Mouse (Mus musculus) stomach, embryonic 15.5 days (tissue): ENCODE data around the gene Tnfrsf11a. TPM values are rescaled to one million over a fixed set of nuclear protein-coding genes. Genes with fewer than 3 reads are reported as not detected.
"Not testable (repeated sequence)": the region's sequence is repeated elsewhere in the genome, so short reads cannot be mapped to it uniquely, and the experiment has no call there.

ENCODE experiments used
- ATAC-seq: fragments of 200-750 bp; cut with Nextera tagmentation; 2 replicates; pipeline ENCODE4 v1.8.0; 2017; ENCODE audit warnings: low read depth, moderate number of reproducible peaks, moderate TSS enrichment; ENCODE audit not compliant: insufficient read depth, low FRiP score
- H3K27ac ChIP-seq: fragments of 300-500 bp; sonication (generic); 2 replicates; pipeline ENCODE4 v1.5.1; 2015; ENCODE audit warnings: mild to moderate bottlenecking, inconsistent platforms
- H3K27me3 ChIP-seq: fragments of 300-500 bp; sonication (generic); replicated peaks from 2 replicates; pipeline ENCODE4 v1.6.1; 2015; ENCODE audit warnings: inconsistent platforms
- H3K36me3 ChIP-seq: fragments of 300-500 bp; sonication (generic); 2 replicates; pipeline ENCODE4 v1.6.1; 2015; ENCODE audit warnings: inconsistent platforms
- H3K4me1 ChIP-seq: fragments of 300-500 bp; sonication (generic); 2 replicates; pipeline ENCODE4 v1.6.1; 2015; ENCODE audit warnings: inconsistent platforms
- H3K4me2 ChIP-seq: fragments of 300-500 bp; sonication (generic); 2 replicates; pipeline ENCODE4 v1.6.1; 2015; ENCODE audit warnings: mild to moderate bottlenecking, inconsistent platforms
- H3K4me3 ChIP-seq: fragments of 300-500 bp; sonication (generic); replicated peaks from 2 replicates; pipeline ENCODE4 v1.5.1; 2015; ENCODE audit warnings: inconsistent platforms
- H3K9ac ChIP-seq: fragments of 300-500 bp; sonication (generic); 2 replicates; pipeline ENCODE4 v1.6.1; 2015; ENCODE audit warnings: inconsistent platforms
- H3K9me3 ChIP-seq: fragments of 300-500 bp; sonication (generic); 2 replicates; pipeline ENCODE4 v1.6.1; 2016; ENCODE audit warnings: inconsistent platforms
- WGBS: fragments of 180-500 bp; shearing (Covaris S2); methylation state at CpG from one replicate; pipeline ENCODE4 v1.1.7; 2015; 5-methylcytosine and 5-hydroxymethylcytosine counted together
- polyA plus RNA-seq: library from polyadenylated mRNA; unstranded; fragments of >200 nt; fragmentation: Nextera tagmentation; extraction: Ambion mirVana; gene quantifications from 2 replicates; pipeline ENCODE4 v1.2.1, GENCODE M21; 2015

The Tnfrsf11a gene
- polyA plus RNA-seq, 1 experiment from 2014 or later = 4.1 TPM

GRCm38 (mm10) chr1:105759422-105760165 lies 20.9 kb upstream of the Tnfrsf11a start:
- Histone ChIP-seq H3K27me3 (no peaks in the 10 kb centered on the region), H3K9ac (no peak overlapping the region), H3K4me3 (no peak overlapping the region), H3K36me3 (no peaks in the 10 kb centered on the region), H3K4me1 (no peaks in the 10 kb centered on the region), H3K27ac (no peak overlapping the region), H3K9me3 (no peaks in the 10 kb centered on the region; the same call in 1 of the 2 replicates), H3K4me2 (no peak overlapping the region)
- ATAC-seq = no peak
- 65% methylated on average over 3 of the region's 3 CpGs for WGBS

DNA sequence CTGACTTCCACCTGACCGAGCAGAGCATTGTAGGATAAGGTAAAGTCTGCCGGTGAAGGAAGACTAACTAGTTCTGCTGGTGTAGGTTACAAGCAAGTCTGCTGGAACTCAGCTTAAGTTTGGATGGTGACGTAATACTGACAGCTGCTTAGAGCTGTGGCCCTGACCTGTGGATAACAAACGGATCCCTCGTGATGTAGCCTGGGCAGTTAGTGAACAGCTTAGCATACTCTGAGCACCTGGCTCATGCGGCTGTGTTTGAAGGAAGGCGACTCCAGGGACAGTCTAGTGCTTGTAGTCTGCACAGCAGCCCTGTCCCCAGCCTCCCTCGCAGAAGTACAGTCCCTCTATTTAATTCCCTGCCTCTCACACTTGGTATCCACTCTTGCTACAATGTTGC lies 14.9 kb upstream of the Tnfrsf11a start:
- no peaks in the 10 kb centered on the region for H3K36me3 ChIP-seq
- no peak overlapping the region for H3K4me3 ChIP-seq
- no peaks in the 10 kb centered on the region; the same call in 1 of the 2 replicates for H3K9me3 ChIP-seq
- no peak overlapping the region for H3K27ac ChIP-seq
- no peak overlapping the region for H3K4me2 ChIP-seq
- no peaks in the 10 kb centered on the region for H3K4me1 ChIP-seq
- no peak overlapping the region for H3K9ac ChIP-seq
- H3K27me3 ChIP-seq = no peaks in the 10 kb centered on the region
- WGBS = 63% methylated on average over 8 of the region's 8 CpGs
- no peak for ATAC-seq

DNA sequence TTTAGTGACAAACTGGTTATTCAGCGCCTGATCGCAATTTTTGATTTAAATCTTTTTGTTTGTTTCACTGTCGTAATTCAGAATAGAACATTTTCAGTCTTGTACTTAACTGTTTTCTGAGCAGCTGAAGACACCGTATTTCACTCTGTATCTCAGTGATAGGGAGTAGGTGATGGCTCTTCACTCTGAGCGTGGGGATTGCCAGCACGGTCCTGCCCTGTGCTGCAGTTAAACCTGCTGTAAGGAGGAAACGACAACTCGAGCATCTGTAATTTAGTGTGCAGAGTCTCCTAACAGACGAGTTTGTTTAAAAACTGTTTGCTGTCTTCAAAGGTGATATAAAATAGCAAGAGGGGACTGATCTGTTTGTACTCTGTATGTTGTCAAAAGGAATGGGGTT lies 14.4 kb upstream of the Tnfrsf11a start:
- H3K4me2 ChIP-seq, H3K4me3 ChIP-seq, H3K9ac ChIP-seq, H3K36me3 ChIP-seq, H3K4me1 ChIP-seq, H3K27me3 ChIP-seq, H3K27ac ChIP-seq, ATAC-seq, H3K9me3 ChIP-seq: not testable (repeated sequence)
- 71% methylated on average over 9 of the region's 9 CpGs for WGBS

GRCm38 (mm10) chr1:105768397-105768796 lies 12.1 kb upstream of the Tnfrsf11a start:
- no peak overlapping the region for H3K27ac ChIP-seq
- 90% methylated on average over 2 of the region's 2 CpGs for WGBS
- H3K27me3 ChIP-seq = no peaks in the 10 kb centered on the region
- H3K36me3 ChIP-seq = no peaks in the 10 kb centered on the region
- H3K9me3 ChIP-seq = no peaks in the 10 kb centered on the region; the same call in 1 of the 2 replicates
- H3K4me1 ChIP-seq = no peaks in the 10 kb centered on the region
- H3K4me2 ChIP-seq = no peak overlapping the region
- no peak overlapping the region for H3K4me3 ChIP-seq
- no peak overlapping the region for H3K9ac ChIP-seq
- no peak for ATAC-seq

DNA sequence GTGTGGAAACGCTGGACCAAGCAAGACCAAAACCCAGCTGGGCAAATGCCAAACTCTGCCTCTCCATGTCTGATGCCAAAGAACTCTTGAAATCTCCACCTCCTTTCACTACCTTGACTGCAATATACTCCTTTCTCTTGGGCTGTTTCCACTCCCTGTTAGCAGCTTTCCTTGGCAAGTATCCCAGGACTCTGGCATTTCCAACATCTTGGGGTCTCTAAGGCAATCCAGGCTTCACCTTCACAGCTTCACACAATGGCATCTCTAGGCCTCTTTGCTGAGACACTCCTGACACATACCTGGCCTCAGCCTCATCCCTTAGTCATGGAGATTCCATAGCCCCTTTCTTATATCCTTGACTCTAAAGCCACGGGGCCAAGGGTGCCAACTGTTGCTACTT lies 9.8 kb upstream of the Tnfrsf11a start:
- Histone ChIP-seq H3K4me3 (no peak overlapping the region), H3K4me1 (no peaks in the 10 kb centered on the region), H3K9ac (no peak overlapping the region), H3K36me3 (no peaks in the 10 kb centered on the region), H3K4me2 (no peak overlapping the region), H3K27me3 (no peaks in the 10 kb centered on the region), H3K27ac (no peak overlapping the region), H3K9me3 (no peaks in the 10 kb centered on the region)
- no peak for ATAC-seq
- 82% methylated on average over 2 of the region's 2 CpGs for whole genome bisulfite sequencing

DNA sequence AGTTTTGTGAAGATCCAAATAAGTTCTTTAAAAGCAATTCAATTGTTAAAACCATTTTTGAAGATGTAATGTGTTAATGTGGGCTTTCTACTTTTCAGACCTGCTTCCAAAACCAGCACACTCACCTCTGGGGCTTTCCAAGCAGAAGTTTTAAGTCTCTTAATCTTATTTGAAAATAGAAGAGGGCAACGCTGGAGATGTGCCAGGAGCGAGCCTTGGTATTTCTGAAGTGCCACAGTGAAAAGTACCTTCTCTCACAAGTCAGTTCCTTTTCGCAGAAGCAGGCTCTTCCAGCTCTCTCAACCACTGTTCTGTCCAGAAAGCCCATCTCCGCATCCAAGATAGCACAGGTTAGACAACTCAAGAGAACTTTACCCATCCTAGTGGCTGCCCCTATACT lies 4.1 kb upstream of the Tnfrsf11a start:
- no peaks in the 10 kb centered on the region for H3K36me3 ChIP-seq
- 0 out of 2 replicates have a peak, but pooled peaks cover 5% of the 10 kb centered on the region for H3K27me3 ChIP-seq
- 0 out of 2 replicates have a peak, but pooled peaks cover 5% of the 10 kb centered on the region for H3K4me1 ChIP-seq
- no peaks in the 10 kb centered on the region for H3K9me3 ChIP-seq
- 80% methylated on average over 4 of the region's 4 CpGs for WGBS
- no peak overlapping the region for H3K9ac ChIP-seq
- no peak overlapping the region for H3K27ac ChIP-seq
- H3K4me2 ChIP-seq = no peak overlapping the region
- no peak overlapping the region for H3K4me3 ChIP-seq
- no peak for ATAC-seq

DNA sequence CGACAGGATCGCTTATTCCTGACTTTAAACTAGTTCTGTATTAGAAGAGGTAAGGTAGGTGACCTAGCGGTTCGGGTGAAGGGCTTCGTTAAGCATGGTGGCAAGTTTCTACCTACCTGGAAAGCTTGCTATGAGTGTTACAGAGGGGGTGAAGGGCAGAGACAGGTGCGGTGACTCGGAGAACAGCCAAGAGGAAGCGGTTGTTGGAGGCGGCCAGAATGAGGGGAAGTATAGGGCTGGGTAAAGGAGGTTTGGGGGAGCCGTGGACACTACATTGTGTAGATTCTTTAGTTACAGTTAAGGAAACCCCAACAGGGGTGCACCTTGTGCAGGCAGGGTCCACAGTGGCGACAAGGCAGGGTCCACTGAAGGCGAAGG lies 450 bp upstream of the Tnfrsf11a start:
- WGBS = 35% methylated on average over 12 of the region's 12 CpGs
- ATAC-seq = peak; percentile 28; the same call in 1 of the 2 replicates
- peak overlapping the region; percentile 98 for H3K4me2 ChIP-seq
- peak overlapping the region; percentile 67 for H3K4me3 ChIP-seq
- no peaks in the 10 kb centered on the region for H3K36me3 ChIP-seq
- H3K27ac ChIP-seq = no peak overlapping the region
- 0 out of 2 replicates have a peak, but pooled peaks cover 5% of the 10 kb centered on the region for H3K4me1 ChIP-seq
- 0 out of 2 replicates have a peak, but pooled peaks cover 5% of the 10 kb centered on the region for H3K27me3 ChIP-seq
- H3K9me3 ChIP-seq = no peaks in the 10 kb centered on the region
- 0 out of 2 replicates have a peak overlapping the region, but pooled peaks have one; percentile 63 for H3K9ac ChIP-seq

DNA sequence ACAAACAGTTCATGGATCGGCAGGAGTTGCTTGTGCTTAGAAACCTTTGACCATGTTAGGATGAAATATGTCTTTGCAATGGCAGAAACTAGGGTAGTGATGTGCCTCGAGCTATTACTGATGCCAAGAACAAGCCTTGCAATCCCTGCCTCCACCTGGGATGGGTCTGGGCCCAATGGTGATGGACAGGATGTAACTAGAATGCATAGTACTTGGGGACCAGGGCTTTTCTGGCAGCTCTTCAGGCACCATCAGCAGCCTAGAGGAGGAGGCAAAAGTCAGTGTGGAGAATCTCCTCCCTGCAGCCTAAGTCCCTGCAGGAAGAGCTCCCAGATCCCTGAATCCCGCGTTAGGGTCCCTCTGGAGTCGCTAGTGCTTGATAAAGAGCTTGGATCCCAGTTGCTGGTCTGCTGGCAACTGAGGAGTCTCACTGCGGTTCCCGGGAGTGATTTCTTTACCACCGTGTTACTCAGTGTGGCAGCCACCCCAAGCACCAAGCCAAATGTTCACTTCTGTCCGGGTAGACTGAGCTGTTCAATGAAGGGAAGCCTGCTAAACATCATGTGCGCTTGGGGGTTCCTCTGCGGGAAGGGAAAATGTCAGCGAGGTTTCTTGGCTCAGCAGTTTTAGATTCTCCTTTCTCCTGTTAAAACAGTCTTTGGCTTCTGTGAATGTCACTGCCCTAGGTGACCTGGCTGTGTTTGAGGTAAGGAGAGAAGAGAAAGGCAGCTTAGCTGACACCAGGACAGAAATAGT lies 1.1 kb downstream of the Tnfrsf11a start:
- Histone ChIP-seq H3K4me3 (peak overlapping the region; percentile 67), H3K27ac (no peak overlapping the region), H3K9me3 (no peaks in the 10 kb centered on the region), H3K9ac (no peak overlapping the region), H3K27me3 (0 out of 2 replicates have a peak, but pooled peaks cover 5% of the 10 kb centered on the region), H3K4me1 (0 out of 2 replicates have a peak, but pooled peaks cover 5% of the 10 kb centered on the region), H3K4me2 (peak overlapping the region; percentile 98), H3K36me3 (no peaks in the 10 kb centered on the region)
- ATAC-seq = no peak
- 36% methylated on average over 12 of the region's 12 CpGs for WGBS

DNA sequence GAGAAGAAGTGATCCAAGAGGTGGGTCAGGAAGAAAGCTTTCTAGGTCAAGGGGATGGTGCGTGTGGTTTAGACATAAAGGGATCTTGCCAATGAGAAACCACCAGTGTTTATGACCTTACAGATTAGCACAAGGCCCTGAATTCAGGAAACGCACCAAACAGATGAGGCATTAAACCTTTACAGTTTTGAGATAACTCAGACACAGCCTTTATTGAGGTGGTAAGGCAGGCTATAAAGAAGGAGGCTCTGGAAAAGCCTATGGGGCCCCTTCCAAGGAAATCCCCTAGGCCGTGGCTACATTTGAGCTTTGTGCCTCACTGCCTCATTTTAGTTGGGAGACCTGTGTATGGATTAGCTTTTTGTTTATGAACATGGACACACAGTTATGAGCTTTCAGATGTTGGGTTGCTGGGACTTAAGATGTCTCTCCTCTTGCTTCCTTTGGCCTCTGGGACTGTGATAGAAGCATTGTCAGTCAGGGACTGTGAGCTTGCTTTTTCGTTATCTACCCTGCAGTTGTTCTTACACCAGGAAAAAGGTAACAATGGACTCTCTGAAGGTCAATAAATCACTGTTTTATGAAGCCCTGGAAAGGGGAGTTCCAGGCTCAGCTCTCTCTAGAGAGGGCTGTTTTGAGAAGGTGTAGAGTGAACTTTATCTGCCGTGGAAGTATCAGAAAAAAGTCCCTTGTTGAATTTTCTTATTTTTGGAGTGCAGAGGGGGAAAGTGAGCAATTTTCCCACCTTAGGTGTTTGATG lies 3.9 kb downstream of the Tnfrsf11a start:
- 53% methylated on average over 5 of the region's 5 CpGs for WGBS
- Histone ChIP-seq H3K4me1 (0 out of 2 replicates have a peak, but pooled peaks cover 5% of the 10 kb centered on the region), H3K27me3 (0 out of 2 replicates have a peak, but pooled peaks cover 5% of the 10 kb centered on the region), H3K36me3 (no peaks in the 10 kb centered on the region), H3K4me3 (no peak overlapping the region), H3K9ac (no peak overlapping the region), H3K4me2 (no peak overlapping the region), H3K27ac (peak overlapping the region; percentile 63; the same call in 1 of the 2 replicates), H3K9me3 (no peaks in the 10 kb centered on the region)
- no peak for ATAC-seq

DNA sequence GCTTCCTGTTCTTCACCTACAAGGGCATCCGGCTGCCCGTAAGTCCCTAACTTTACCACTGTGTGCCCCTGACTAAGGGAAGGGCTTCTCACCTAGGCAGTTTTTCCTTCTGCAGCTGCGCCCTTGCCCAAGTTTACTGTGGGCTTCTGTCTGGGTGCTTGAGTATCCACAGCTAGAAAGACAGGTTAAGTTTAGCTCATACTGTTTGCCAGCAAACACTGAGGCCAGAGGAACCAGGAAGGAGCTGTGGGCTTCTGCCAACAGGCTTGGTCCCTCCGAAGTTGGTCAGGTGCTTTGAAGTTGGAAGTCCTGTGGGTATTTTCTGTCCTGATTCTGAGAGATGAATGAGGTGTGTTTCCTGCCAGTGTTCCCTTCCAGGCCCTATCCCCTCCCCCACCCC lies 4.6 kb downstream of the Tnfrsf11a start:
- H3K36me3 ChIP-seq = no peaks in the 10 kb centered on the region
- ATAC-seq = no peak
- no peaks in the 10 kb centered on the region for H3K9me3 ChIP-seq
- 0 out of 2 replicates have a peak, but pooled peaks cover 2% of the 10 kb centered on the region for H3K27me3 ChIP-seq
- peak overlapping the region; percentile 63; the same call in 1 of the 2 replicates for H3K27ac ChIP-seq
- 0 out of 2 replicates have a peak, but pooled peaks cover 5% of the 10 kb centered on the region for H3K4me1 ChIP-seq
- 59% methylated on average over 4 of the region's 4 CpGs for WGBS
- H3K9ac ChIP-seq = no peak overlapping the region
- no peak overlapping the region for H3K4me3 ChIP-seq
- 0 out of 2 replicates have a peak overlapping the region, but pooled peaks have one; percentile 13 for H3K4me2 ChIP-seq

DNA sequence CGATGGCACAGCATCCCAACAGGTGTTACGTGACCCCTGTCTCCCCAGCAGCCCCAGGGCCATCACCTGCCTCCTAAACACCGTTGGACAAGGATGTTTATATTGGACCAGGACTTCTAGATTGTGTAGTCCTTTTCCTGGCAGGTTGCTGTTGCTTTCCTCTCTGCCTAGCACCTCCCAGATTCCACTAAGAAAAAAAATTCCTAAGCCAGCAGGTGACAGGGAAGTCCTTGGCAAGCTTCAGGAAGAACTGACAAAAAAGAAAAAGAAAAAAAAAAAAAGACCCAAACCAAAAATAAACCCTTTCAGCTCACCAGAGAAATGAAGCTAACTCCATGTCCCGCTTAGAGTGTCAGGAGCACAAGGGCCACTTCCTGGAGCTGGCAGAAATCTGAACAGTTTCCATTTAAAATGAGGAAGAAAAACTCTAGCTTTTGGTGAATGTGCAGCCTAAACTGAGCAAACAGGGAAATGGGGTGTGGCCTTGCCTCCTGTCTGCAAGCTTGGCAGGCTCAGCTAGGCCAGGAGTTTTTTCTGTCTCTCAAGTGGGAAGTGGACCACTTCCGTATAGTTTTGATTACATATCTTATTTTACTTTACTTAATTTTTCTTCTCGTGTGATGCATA lies 6.3 kb downstream of the Tnfrsf11a start:
- no peaks in the 10 kb centered on the region for H3K36me3 ChIP-seq
- 51% methylated on average over 6 of the region's 6 CpGs for WGBS
- no peaks in the 10 kb centered on the region for H3K27me3 ChIP-seq
- no peaks in the 10 kb centered on the region for H3K4me1 ChIP-seq
- H3K9me3 ChIP-seq = no peaks in the 10 kb centered on the region
- no peak overlapping the region for H3K4me2 ChIP-seq
- H3K9ac ChIP-seq = no peak overlapping the region
- no peak overlapping the region for H3K4me3 ChIP-seq
- H3K27ac ChIP-seq = peak overlapping the region; percentile 57; the same call in 1 of the 2 replicates
- no peak for ATAC-seq
